Mouse (Mus musculus) spleen, adult 2 months (tissue): ENCODE measurements around the gene Scarf1.

Experiments
- CTCF ChIP-seq: fragments of 200-500 bp; IDR thresholded peaks from 2 replicates; pipeline ENCODE4 v1.5.1; 2011; ENCODE audit warnings: mild to moderate bottlenecking, inconsistent platforms; ENCODE audit not compliant: insufficient read depth, insufficient read length, insufficient replicate concordance; ENCODE audit errors: extremely low read depth
- POLR2A ChIP-seq: fragments of 200-500 bp; IDR thresholded peaks from 2 replicates; pipeline ENCODE4 v1.6.1; 2011; ENCODE audit warnings: low read depth, low read length, inconsistent platforms

- no peak for TF ChIP-seq POLR2A
- no peak for TF ChIP-seq CTCF
Measured at GRCm38 (mm10) chr11:75521609-75522008, 8.3 kb downstream of the Scarf1 start.
